Mouse (Mus musculus) midbrain, postnatal 0 days (tissue): ENCODE results near the gene Hspa5. TPM values are rescaled to one million over a fixed set of nuclear protein-coding genes. Genes with fewer than 3 reads are reported as not detected.
A peak's percentile ranks its signal among the peaks of the same experiment; 100 is the strongest.

Experiments
- ATAC-seq: fragments of 200-750 bp; cut with Nextera tagmentation; 2 replicates; pipeline ENCODE4 v1.8.0; 2017; ENCODE audit warnings: moderate number of reproducible peaks, mild to moderate bottlenecking, moderate TSS enrichment, moderate library complexity; ENCODE audit not compliant: low FRiP score
- DNase-seq: peaks from one replicate; pipeline ENCODE4 v3.0.0-alpha.2; 2015; ENCODE audit warnings: low spot score
- H3K27ac ChIP-seq: fragments of 300-500 bp; sonication (generic); 2 replicates; pipeline ENCODE4 v1.5.1; 2014; ENCODE audit warnings: low read depth, mild to moderate bottlenecking, low read length, mixed read lengths
- H3K27me3 ChIP-seq: fragments of 300-500 bp; sonication (generic); 2 replicates; pipeline ENCODE4 v1.6.1; 2014; ENCODE audit warnings: low read length, control low read depth, mixed read lengths; ENCODE audit not compliant: insufficient read depth
- H3K36me3 ChIP-seq: fragments of 300-500 bp; sonication (generic); 2 replicates; pipeline ENCODE4 v1.6.1; 2014; ENCODE audit warnings: low read length, control low read depth, mixed read lengths; ENCODE audit not compliant: insufficient read depth
- H3K4me1 ChIP-seq: fragments of 300-500 bp; sonication (generic); 2 replicates; pipeline ENCODE4 v1.6.1; 2014; ENCODE audit warnings: mild to moderate bottlenecking, control low read depth, antibody characterized with exemption, low read length, mixed read lengths; ENCODE audit not compliant: insufficient read depth
- H3K4me2 ChIP-seq: fragments of 300-500 bp; sonication (generic); 2 replicates; pipeline ENCODE4 v1.6.1; 2014; ENCODE audit warnings: low read depth, mild to moderate bottlenecking, low read length, mixed read lengths; ENCODE audit not compliant: poor library complexity, severe bottlenecking
- H3K4me3 ChIP-seq: fragments of 300-500 bp; sonication (generic); 2 replicates; pipeline ENCODE4 v1.5.1; 2014; ENCODE audit warnings: low read depth, mild to moderate bottlenecking, low read length, moderate library complexity
- H3K9ac ChIP-seq: fragments of 300-500 bp; sonication (generic); replicated peaks from 2 replicates; pipeline ENCODE4 v1.6.1; 2014; ENCODE audit warnings: mild to moderate bottlenecking, low read length, moderate library complexity, mixed read lengths; ENCODE audit not compliant: poor library complexity, severe bottlenecking
- H3K9me3 ChIP-seq: fragments of 300-500 bp; sonication (generic); 2 replicates; pipeline ENCODE4 v1.6.1; 2016; ENCODE audit warnings: low read length, control low read depth
- CTCF ChIP-seq: IDR thresholded peaks from 2 replicates; pipeline ENCODE4 v1.5.1; 2016; ENCODE audit warnings: antibody characterized with exemption, mild to moderate bottlenecking
- WGBS: fragments of 180-500 bp; shearing (Covaris S2); extraction: QIAGEN DNeasy Blood & Tissue Kit; methylation state at CpG from one replicate; pipeline ENCODE4 v1.1.7; 2014; 5-methylcytosine and 5-hydroxymethylcytosine counted together
- polyA plus RNA-seq: library from polyadenylated mRNA; unstranded; fragments of >200 nt; fragmentation: Nextera tagmentation; extraction: Ambion mirVana; gene quantifications from 2 replicates; pipeline ENCODE4 v1.2.1, GENCODE M21; 2015
- total RNA-seq: library from RNA; depleted of rRNA; stranded (reverse); fragments of >200 nt; gene quantifications from 2 replicates; pipeline ENCODE4 v1.2.3, GENCODE M21; 2014

Hspa5 gene
- total and polyA plus RNA-seq, 2 experiments from 2014 or later: 194 to 331 TPM

DNA sequence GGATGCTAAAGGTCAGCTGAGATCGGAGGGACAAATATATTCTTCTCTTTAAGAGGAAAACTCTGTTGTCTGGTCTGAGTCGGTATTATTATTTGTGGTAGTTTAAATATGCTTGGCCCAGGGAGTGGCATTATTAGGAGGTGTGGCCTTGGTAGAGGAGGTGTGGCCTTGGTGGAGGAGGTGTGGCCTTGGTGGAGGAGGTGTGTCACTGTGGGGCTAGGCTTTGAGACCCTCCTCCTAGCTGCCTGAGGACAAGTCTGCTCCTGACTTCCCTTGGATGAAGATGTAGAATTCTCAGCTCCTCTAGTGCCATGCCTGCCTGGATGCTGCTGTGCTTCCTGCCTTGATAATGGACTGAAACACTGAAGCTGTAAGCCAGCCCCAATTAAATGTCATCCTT lies 22.7 kb downstream of the Hspa5 start:
- no peak overlapping the region for H3K27ac ChIP-seq
- H3K4me2 ChIP-seq: no peak overlapping the region
- H3K27me3 ChIP-seq: no peaks in the 10 kb centered on the region
- H3K9me3 ChIP-seq: no peaks in the 10 kb centered on the region
- DNase-seq: no peak
- no peak overlapping the region for H3K9ac ChIP-seq
- 90% methylated on average over 2 of the region's 2 CpGs for WGBS
- no peak for ATAC-seq
- no peak for TF ChIP-seq CTCF
- no peak overlapping the region for H3K4me3 ChIP-seq
- no peaks in the 10 kb centered on the region; the same call in 1 of the 2 replicates for H3K4me1 ChIP-seq
- no peaks in the 10 kb centered on the region for H3K36me3 ChIP-seq

GRCm38 (mm10) chr2:34795426-34795825 lies 23.7 kb downstream of the Hspa5 start:
- Histone ChIP-seq H3K27me3 (no peaks in the 10 kb centered on the region), H3K27ac (no peak overlapping the region), H3K36me3 (no peaks in the 10 kb centered on the region), H3K4me1 (no peaks in the 10 kb centered on the region; the same call in 1 of the 2 replicates), H3K4me3 (no peak overlapping the region), H3K9ac (no peak overlapping the region), H3K4me2 (no peak overlapping the region), H3K9me3 (no peaks in the 10 kb centered on the region)
- WGBS: 91% methylated on average over 7 of the region's 7 CpGs
- TF ChIP-seq CTCF: no peak
- no peak for DNase-seq
- no peak for ATAC-seq

- ATAC-seq (peak; percentile 47), DNase-seq (peak; percentile 77)
- peak within 1 kb of the TSS; percentile 62 for H3K9ac ChIP-seq
- peak within 1 kb of the TSS; percentile 87 for H3K4me2 ChIP-seq
- TF ChIP-seq CTCF: no peak
- H3K27me3 ChIP-seq: no peaks in the 10 kb centered on the region
- H3K36me3 ChIP-seq: no peaks in the 10 kb centered on the region
- H3K4me1 ChIP-seq: peaks cover 5% of the 10 kb centered on the region
- peak within 1 kb of the TSS; percentile 58 for H3K4me3 ChIP-seq
- WGBS: 4% methylated on average over 44 of the region's 44 CpGs
- no peaks in the 10 kb centered on the region for H3K9me3 ChIP-seq
- H3K27ac ChIP-seq: 0 out of 2 replicates have a peak within 1 kb of the TSS, but pooled peaks have one; percentile 26
Measured at GRCm38 (mm10) chr2:34799357-34800256, 27.8 kb downstream of the Hspa5 start, which contains the start of gene Rabepk. Gene Rabepk, minus strand, starts transcription at chr2:34799912.

GRCm38 (mm10) chr2:34800371-34800770 lies 28.6 kb downstream of the Hspa5 start:
- no peaks in the 10 kb centered on the region for H3K36me3 ChIP-seq
- TF ChIP-seq CTCF: no peak
- no peak for DNase-seq
- no peak overlapping the region for H3K27ac ChIP-seq
- no peak overlapping the region for H3K9ac ChIP-seq
- H3K4me2 ChIP-seq: no peak overlapping the region
- peaks cover 5% of the 10 kb centered on the region for H3K4me1 ChIP-seq
- no peaks in the 10 kb centered on the region for H3K27me3 ChIP-seq
- ATAC-seq: no peak
- 82% methylated on average over 7 of the region's 7 CpGs for WGBS
- H3K9me3 ChIP-seq: no peaks in the 10 kb centered on the region
- no peak overlapping the region for H3K4me3 ChIP-seq

- no peaks in the 10 kb centered on the region for H3K9me3 ChIP-seq
- WGBS: 5% methylated on average over 39 of the region's 39 CpGs
- peak overlapping the region; percentile 28; the same call in 1 of the 2 replicates for H3K4me2 ChIP-seq
- peaks cover 8% of the 10 kb centered on the region; the same call in 1 of the 2 replicates for H3K36me3 ChIP-seq
- peak overlapping the region; percentile 90 for H3K27ac ChIP-seq
- ATAC-seq: peak; percentile 97
- peak overlapping the region; percentile 70 for H3K9ac ChIP-seq
- H3K27me3 ChIP-seq: no peaks in the 10 kb centered on the region
- peaks cover 5% of the 10 kb centered on the region for H3K4me1 ChIP-seq
- H3K4me3 ChIP-seq: peak overlapping the region; percentile 61
- peak; percentile 48 for TF ChIP-seq CTCF
- peak; percentile 100 for DNase-seq
Measured at GRCm38 (mm10) chr2:34801516-34802482, 30.0 kb downstream of the Hspa5 start.
